Mouse (Mus musculus) heart, adult 11 months (tissue): ENCODE data around the gene Ttll10.

Experiments used
- DNase-seq: peaks from one replicate; pipeline ENCODE4 v3.0.0; 2022

Ttll10 gene

DNA sequence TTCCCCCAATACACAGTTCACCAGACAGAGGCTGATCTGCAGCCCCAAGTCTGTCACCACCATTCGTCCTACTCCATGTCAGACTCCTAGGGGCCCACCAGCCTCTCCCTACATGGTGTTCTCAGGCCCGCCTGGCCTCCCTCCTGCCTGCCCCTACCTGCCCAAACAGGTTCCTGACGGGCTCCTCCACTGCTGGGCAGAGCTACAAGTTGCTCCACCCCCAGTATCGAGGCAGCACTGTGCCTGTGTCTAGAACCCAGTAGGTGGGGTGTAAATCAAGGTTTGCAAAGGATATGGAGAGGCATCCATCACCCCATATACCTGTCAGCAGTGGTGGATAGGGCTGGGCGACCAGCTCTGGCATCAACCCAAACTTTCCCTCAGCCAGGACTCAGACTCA lies at the start of gene Ttll10:
TSS of gene Ttll10 (minus strand) at position 154 of the 400 bp plus-strand sequence.
- DNase-seq = no peak

DNA sequence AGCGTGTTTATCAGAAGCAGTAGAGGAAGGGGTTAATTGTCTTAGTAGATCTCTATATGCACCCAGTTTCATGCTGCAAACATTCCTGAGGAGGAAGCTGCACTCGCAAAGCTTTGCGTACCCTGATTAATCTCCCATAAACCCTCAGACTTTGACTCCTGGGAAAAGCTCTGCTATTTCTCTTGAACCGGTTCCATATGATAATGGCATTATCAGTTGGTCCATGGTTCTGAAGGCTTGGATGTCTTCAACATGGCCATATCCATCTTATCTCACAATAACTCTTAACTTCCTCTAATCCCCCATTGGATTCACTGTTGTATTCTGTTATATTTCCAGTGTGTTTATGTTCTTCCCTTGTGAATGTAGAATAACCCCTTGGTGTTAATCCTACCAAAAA lies 44.1 kb upstream of the Ttll10 start:
- no peak for DNase-seq

DNA sequence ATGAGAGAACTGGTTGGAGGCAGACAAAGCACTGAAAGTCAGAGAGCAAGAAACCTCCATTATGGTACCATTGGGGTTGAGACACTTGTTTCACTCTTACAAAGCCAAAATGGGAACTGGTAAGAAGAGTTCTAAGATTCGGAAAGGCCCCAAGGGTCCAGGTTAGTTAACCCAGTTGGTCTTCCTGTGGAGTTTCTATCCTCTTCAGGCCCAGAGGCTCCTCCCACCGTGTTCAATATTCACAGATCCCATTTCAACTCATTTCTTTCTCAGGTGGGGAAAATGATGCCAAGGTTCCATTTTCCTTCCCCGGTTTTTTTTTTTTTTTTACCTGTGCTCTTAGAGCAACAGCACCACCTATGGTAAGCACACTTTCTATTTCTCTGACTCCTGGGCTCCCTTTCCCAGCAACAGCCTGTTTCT lies 42.3 kb upstream of the Ttll10 start:
- no peak for DNase-seq

DNA sequence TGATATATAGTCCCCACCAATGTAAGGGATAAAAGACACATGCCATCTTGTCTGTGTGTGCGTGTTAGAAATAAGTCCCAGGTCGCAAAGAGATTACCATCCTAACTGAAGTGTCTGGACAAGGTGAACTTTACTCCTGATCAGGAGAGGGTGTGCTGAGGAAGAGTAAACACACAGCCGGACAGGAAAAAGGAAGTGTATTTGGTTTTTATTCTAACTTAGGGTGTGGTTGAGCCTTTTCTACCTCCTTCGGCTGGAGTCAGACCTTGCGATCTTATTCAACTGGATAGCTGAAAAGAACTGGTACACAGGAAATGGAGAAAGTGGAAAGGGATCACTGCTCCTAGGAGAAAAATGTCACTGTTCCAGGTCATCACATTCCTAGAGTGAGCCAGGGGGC lies 41.3 kb upstream of the Ttll10 start:
- DNase-seq = no peak

DNA sequence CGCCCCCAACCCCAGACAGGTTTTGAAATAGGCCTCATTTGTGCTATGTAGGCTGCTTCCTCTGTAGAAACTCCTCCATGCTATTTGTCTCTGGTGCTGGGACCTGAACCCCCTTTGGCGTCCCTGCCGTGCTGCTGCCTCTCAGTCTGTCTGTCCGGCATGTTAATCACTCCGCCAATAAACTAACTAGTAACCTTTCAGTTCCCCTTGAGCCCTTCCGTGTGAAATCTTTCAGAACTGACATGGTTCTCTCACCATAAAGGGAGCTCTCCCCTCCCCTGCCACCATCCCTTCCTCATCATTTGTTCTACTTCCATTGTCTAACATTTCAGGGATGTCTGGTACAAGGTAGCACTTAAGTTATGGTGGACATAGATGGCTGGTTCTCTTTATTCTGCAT lies 40.2 kb upstream of the Ttll10 start:
- no peak for DNase-seq

DNA sequence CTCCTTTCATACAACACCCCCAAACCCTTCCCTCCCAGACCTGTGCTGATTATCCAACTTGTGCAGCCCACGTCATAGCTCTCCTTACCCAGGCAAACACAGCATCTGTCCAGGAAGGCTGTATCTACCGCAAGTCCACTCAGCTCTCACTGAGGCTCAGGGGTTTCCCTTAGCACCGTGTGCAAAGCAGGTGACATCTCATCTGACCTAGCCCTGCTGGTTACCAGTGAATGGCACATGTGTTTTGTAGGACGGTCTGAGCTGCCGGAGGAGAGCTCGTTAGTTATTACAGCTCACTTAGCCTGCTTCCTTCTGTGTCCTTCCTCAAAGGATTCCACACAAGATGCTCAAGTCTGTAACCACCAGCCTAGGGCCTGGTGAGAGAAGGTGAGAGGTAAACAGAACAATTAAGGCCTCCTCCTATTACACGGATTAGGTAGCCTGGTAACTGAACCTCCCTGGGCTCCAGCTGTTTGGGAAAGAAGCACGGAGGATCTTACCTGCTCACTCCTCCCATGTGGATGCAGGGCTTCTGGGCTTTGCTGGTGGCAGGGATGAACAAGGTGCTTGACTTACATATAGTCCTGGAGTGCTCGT lies 38.7 kb upstream of the Ttll10 start:
- DNase-seq = no peak

DNA sequence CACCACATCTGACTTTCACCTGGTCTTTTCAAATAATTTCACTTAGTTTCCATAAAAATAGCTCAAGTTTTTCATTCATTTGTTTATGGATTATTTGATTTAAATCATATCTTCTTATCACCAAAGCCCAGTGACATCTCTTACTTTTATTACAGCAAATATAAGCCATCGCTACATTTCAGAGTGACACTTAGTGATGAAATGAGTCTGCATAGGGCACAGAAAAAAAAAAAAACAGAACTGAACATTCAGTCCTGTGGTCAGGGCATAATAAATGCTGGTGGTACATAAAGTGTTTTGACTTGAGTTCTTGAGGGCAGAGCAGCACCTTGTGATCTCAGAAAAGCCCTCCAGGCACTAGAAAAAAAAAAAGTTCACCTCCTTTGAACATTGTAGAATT lies 37.0 kb upstream of the Ttll10 start:
- no peak for DNase-seq

DNA sequence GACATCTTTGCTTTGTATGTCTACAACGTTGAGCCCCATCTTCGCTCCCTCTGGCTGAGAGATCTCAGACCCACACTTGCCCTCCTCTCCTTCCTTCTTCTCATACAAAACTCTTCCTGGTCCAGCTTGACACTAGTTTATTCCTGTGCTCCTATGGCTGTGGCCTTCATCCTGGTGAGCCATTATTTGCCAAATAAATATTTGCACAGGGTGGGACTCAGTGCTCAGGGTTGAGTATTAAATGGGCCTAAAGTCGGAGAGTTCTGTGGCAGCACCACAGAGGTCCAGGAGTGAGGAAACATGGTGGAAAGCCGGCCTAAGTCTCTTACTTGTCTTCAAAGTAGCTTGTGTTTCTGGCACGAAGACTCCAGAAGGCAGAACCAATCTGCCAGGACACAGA lies 34.5 kb upstream of the Ttll10 start:
- no peak for DNase-seq

DNA sequence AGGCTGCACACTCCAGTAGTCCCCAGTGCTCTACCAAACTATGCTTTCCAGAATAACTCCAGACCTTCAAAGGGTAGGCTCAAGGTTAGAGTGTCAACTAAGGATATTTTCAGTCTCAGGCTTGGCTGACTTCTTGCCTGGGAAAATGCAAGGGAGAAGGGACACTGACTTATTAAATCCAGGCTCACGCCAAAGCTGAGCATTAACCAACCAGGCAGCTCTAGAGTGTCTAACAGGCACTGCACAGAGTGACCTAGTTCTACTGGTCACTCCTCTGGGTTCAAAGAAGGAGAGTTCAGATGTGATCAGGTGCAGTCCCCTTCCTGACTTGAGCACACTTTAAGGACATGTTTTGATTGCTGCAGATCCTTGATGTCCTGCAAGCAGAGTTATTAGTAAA lies 33.6 kb upstream of the Ttll10 start:
- DNase-seq = no peak

DNA sequence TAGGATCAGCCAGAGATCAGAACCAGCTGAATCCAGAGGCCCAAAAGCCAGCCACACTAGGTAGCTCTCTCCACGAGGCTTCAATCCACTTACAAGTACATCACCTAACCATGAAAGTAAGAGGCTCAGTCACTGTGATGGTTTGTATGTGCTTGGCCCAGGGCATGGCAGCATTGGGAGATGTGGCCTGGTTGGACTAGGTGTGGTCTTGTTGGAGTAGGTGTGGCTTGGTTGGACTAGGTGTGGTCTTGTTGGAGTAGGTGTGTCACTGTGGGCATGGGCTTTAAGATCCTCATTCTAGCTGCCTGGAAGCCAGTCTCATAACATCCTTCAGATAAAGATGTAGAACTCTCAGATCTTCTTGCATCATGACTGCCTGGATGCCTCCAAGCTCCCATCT lies 32.0 kb upstream of the Ttll10 start:
- no peak for DNase-seq

DNA sequence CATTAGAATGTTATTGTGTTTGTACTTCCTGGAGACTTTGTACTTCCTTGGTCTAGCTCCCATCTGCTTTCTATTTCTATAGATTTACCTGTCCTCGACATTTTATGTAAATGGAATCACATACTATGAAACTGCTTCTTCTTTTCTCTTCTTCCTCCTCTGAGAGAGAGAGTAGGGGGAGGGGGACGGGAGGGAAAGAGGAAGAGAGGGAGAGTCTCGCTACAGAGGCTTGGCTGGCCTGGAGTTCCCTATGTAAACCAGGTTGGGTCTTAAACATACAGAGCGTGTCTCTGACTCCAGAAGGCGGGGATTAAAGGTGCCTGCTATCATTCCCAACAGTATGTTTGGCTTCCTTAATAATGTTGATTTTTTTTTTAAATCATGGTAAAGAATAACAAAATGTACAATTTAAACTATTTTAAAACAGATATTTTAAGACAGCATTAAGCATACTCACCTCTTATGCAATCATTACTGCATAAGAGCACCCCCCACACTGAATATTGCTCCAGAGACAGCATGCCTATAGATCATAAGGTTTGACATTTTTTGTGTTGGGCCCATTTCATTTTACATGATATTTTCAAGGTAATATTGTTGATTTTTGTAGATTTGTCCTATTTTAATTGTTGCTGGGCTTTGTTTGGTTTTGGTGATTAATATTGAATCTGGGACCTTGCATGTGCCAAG lies 28.3 kb upstream of the Ttll10 start:
- DNase-seq = no peak

DNA sequence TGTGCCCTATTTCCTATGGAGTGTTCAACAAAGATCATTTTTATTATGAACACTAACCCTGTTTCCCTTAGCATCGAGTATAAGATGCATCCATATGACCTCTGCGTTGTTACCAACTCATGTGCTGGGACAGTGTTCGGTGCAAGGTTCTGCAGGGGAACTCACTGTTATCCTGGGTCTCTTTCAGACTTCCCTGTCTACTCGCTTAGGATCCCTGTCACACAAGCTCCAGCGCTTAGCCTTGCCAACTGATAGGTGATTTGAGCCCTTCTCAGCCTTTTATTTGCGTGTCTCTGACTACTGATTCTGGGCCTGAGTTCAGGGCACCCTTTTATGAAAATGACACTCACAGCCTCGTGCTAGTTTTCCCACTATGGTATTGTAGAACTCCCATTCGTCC lies 26.0 kb upstream of the Ttll10 start:
- DNase-seq = no peak

DNA sequence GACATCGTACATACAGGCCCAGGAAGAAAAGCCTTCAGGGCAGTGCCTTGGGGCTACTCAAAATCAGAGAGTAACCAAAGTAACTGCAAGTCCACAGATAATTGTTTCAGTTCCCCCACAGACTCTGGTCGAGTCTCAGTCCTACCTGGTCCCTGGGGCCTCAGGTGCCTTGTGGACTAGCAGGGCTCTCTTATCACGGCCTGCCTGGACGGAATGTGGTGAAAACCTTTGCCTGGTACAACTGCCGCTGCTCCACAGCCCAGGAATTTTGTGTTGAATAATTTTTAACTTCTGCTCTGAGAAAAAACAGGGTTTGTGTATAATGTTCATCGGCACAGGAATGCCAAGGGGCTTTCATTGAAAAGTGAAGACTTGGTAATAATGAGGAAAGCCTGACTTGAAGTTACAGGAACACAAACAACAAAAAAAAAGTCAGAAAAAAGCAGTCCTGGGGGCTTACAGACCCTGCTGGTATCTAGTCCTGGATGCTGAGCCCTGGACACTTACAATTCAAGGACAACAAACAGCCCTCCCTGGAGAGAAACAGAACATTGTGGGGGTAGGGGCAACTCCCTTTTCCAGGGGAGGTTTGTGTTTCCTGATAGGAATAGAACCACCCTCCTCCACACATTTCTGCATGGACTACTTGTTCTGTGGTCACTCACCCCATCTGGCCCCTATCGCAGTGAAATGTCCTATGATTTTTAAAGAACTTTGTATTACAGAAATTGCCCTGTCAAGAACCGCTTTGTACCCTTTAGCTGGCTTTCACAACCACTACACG lies 25.1 kb upstream of the Ttll10 start:
- no peak for DNase-seq

DNA sequence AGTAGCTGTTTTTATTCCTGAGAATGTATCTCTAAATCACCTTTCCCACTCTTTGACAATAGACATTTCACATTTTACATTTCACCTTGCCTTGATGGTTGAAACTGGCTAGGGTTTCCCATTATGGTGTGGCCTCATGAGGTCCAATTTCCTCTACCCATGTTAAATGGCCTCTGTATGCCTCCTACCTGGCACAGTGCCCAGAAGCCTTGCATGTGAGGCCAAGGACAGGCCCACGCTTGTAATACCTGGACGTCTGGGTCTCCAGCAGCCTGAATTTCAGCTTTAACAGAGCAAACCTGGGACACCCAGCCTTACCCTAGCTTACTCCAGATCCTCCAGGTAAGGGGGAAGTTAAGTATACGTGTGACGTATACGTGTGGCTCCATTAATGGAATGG lies 24.1 kb upstream of the Ttll10 start:
- no peak for DNase-seq

DNA sequence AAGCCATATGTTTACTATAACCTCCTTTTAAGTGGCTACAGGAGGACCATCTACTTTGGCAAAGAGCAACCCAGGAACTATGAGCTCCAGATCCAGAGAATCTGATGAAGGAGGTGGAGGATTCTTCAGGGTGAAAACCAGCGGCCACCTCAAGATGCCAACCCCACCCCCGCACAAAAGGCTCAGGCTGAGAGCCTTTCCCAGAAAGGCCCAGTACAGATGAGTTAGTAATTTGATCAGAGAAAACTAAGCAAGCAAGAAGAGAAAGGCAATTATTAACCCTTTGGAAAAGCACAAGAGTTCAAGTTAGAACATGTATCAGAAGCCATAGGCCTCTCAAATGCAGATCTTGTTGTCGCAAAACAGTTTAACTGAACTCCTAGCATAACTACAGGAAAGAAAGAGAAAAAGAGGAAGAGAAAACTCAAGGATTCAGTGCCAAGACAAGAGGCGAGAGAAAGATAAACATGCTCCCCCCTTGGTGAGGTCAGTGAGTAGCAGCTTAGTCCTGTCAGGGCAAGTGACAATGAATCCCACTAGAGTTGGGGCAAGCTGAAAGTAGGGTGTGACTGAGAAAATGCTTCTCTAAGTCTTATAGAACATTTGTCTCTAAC lies 23.5 kb upstream of the Ttll10 start:
- no peak for DNase-seq

DNA sequence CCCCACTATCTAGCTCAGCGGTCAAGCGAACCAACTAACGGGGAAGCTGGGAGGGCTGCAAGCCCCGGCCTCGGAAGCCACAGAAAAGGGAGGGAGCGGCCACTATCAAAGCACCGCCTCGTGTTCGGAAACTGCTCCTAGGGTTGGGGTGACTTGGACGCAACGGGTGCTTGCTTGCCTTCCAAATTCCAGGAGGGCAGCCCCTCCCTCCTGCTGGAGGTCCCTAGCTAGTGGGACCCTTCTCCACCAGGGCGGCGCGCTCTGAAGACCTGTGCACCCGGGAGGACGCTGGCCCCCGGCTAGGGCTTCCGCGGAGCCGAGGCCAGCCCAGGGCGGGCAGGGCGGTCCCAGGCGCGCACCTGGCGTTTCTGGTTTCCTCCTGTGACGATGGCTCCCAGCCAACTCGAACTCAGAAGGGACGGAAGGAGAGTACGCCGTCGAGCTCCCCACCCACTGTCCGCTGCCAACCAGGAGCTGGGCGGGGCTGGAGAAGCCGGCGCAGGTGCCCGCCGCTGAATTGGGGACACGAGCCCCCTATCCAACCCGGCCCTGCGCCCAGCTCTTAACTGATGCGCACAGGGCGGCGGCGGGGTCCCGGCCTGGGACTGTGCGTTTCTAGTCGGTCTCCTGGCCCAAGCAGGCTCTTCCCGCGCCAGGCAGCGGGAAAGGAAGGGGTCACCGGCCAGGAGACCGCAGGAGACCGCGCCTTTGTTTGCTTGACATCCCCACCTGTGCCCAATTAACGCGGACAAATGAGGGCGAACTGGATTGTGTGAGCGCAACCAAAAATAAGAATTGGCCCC lies 18.5 kb upstream of the Ttll10 start:
- DNase-seq = peak; percentile 89

DNA sequence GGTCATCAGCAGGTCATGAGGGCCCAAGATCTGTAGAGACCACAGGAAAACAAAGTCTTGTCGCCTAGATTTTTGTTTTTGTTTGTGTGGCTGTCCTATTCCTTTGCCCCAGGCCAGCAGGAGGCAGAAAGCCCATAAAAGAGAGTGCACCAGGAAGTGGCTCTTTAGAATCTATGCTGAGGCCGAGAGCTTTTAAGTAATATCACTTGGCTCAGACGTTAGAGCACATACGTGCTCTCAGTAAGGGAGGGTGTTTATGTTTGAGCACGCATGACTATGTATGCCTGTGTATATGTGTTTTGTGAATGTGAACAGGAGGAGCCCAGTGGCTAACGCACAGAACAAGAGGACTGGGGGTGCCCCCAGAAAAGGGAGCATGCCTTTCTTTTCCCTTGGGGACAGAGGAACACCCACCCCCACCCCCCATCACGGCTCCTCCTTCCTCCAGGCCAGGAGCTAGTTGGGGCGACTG lies 17.7 kb upstream of the Ttll10 start:
- no peak for DNase-seq

DNA sequence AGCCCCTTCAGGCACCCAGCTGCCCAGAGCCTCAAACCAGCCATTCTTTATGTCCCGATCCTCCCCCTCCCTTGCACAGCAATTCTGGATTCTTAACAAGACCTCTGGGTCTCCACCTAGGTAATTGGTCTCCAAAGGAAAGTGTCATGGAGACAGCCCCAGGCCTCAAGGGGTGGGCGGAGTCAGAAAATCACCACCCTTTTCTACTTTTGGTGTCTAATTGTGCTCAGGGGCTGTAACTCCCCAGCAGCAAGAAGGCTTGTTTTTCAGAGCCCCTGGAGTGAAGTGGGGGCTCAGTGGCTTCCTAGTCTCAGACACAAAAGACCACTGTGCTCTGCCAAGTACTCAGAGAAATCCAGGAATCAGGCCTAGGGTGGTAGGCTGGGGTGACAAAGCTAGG lies 11.5 kb upstream of the Ttll10 start:
- DNase-seq = no peak

DNA sequence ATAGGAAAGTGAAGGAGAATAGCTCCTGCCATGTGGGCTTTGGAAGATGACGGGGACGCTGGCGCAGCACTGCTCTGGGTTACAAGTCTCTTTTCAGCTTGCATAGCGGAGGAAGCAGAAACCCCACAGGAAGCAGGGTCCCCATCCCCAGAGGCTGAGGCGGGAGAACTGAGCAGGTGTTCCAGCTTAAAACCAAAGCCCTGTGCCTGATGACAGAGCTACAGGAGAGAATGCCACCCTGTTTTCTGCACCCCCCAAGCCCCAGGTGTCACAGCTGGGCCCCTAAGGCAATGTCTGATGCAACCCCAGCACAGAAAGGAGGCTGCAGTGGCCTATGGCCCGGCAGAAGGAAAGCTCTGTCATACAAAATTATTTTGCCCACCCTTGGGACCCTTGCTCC lies 11.1 kb upstream of the Ttll10 start:
- DNase-seq = no peak

DNA sequence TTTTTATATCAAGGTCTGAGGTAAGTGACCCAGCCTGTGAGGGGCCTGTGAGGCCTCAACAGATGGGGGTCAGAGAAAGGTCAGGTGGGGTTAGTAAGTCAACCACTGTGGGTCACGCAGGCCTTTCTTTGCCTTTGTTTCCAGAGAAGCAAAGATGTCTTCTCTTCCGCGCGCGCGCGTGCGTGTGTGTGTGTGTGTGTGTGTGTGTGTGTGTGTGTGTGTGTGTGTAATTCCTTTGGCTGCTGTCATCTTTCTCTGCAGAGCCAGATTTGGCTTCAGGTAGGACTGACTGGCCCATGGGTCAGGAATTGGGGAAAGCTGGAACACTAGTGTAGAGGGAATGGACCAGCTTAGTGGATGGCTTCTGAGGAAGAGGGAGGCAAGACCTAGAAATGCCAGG lies 10.5 kb upstream of the Ttll10 start:
- DNase-seq = no peak

DNA sequence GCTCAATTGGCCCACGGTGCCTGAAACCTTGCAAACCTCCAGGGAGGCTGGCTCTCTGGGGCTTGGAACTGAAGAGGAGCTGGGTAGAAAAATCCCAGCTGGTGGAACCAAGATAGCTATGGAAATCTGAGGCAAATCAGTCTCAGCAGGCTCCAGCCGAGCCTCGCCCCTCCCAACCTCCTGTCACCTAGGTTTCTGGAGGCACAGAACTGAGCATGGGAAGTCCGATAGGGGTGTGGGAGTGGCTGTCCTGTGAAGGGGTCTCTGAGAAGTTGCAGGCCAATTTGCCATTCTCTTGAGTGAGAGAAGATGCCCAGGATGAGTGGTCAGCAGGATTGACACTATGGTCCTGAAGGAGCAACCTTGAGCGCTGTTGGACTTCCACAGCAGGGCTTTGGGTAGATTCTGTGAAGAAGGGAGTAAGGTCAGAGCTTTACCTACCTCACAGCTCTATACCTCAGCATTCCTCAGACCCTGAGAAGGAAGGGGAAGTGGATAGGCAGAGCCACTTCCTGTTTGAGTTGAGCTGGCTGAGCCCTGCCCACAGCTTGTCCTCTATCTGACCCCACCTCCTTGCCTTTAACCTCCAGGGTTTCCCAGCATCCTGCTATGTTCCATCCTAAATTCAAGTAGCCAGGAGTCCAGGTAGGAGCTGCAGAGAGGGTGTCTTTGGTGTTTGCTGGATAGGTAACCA lies 8.2 kb upstream of the Ttll10 start:
- DNase-seq = no peak
